Mouse (Mus musculus) hindbrain, postnatal 0 days (tissue): ENCODE results near the gene Hcst. TPM values are rescaled to one million over a fixed set of nuclear protein-coding genes. Genes with fewer than 3 reads are reported as not detected.

Experiments used
- ATAC-seq: fragments of 200-750 bp; cut with Nextera tagmentation; 2 replicates; pipeline ENCODE4 v1.8.0; 2017; ENCODE audit warnings: mild to moderate bottlenecking, moderate TSS enrichment, moderate library complexity
- DNase-seq: peaks from one replicate; pipeline ENCODE4 v3.0.0-alpha.2; 2015; ENCODE audit warnings: low spot score
- H3K27ac ChIP-seq: fragments of 300-500 bp; sonication (generic); 2 replicates; pipeline ENCODE4 v1.5.1; 2014; ENCODE audit warnings: mild to moderate bottlenecking
- H3K27me3 ChIP-seq: fragments of 300-500 bp; sonication (generic); 2 replicates; pipeline ENCODE4 v1.6.1; 2014; ENCODE audit warnings: low read length, mixed read lengths; ENCODE audit not compliant: insufficient read depth
- H3K36me3 ChIP-seq: fragments of 300-500 bp; sonication (generic); 2 replicates; pipeline ENCODE4 v1.6.1; 2014; ENCODE audit warnings: low read length, mixed read lengths; ENCODE audit not compliant: insufficient read depth
- H3K4me1 ChIP-seq: fragments of 300-500 bp; sonication (generic); 2 replicates; pipeline ENCODE4 v1.6.1; 2014; ENCODE audit warnings: antibody characterized with exemption, low read length, mixed read lengths; ENCODE audit not compliant: insufficient read depth
- H3K4me2 ChIP-seq: fragments of 300-500 bp; sonication (generic); 2 replicates; pipeline ENCODE4 v1.6.1; 2014; ENCODE audit warnings: low read depth, mild to moderate bottlenecking, low read length, moderate library complexity, mixed read lengths
- H3K4me3 ChIP-seq: fragments of 300-500 bp; sonication (generic); 2 replicates; pipeline ENCODE4 v1.5.1; 2014; ENCODE audit warnings: low read length
- H3K9ac ChIP-seq: fragments of 300-500 bp; sonication (generic); replicated peaks from 2 replicates; pipeline ENCODE4 v1.6.1; 2014; ENCODE audit warnings: mild to moderate bottlenecking, low read length, moderate library complexity, mixed read lengths
- H3K9me3 ChIP-seq: fragments of 300-500 bp; sonication (generic); 2 replicates; pipeline ENCODE4 v1.6.1; 2016; ENCODE audit warnings: low read length, mixed read lengths
- CTCF ChIP-seq: IDR thresholded peaks from 2 replicates; pipeline ENCODE4 v1.5.1; 2016; ENCODE audit warnings: antibody characterized with exemption, control low read depth, low read depth
- WGBS: fragments of 180-500 bp; shearing (Covaris S2); extraction: QIAGEN DNeasy Blood & Tissue Kit; methylation state at CpG from one replicate; pipeline ENCODE4 v1.1.7; 2014; 5-methylcytosine and 5-hydroxymethylcytosine counted together
- polyA plus RNA-seq: library from polyadenylated mRNA; unstranded; fragments of >200 nt; fragmentation: Nextera tagmentation; extraction: Ambion mirVana; gene quantifications from 2 replicates; pipeline ENCODE4 v1.2.1, GENCODE M21; 2015
- total RNA-seq: library from RNA; depleted of rRNA; stranded (reverse); fragments of >200 nt; gene quantifications from 2 replicates; pipeline ENCODE4 v1.2.3, GENCODE M21; 2014

Gene Hcst
- total and polyA plus RNA-seq, 2 experiments from 2014 or later = 1.0 TPM; not detected in 1

DNA sequence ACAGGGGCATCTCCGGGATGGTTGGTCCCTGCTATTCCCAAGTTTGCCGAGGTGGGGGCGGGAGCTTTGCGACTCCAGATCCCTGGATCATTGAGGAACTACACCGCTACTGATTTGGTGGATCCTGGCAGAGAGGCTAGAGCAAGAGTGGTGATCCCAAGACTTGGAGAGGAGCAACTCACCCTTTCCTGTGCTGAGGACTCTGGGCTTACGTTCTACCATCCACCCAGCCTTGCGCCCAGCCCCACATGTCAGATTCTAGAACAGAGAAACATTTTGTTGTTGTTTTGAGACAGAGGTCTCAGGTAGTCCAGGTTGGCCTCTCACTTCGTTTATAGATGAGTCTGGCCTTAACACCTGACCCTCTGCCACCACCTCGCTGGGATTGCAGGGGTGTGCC, 2.9 kb upstream of the Hcst start:
- 12% methylated on average over 9 of the region's 9 CpGs for WGBS
- no peaks in the 10 kb centered on the region for H3K9me3 ChIP-seq
- H3K9ac ChIP-seq = peak overlapping the region; percentile 57
- H3K4me1 ChIP-seq = peaks cover 5% of the 10 kb centered on the region; the same call in 1 of the 2 replicates
- H3K36me3 ChIP-seq = no peaks in the 10 kb centered on the region; the same call in 1 of the 2 replicates
- DNase-seq (no peak), ATAC-seq (no peak; the same call in 1 of the 2 replicates)
- H3K27ac ChIP-seq = peak overlapping the region; percentile 36; the same call in 1 of the 2 replicates
- H3K4me3 ChIP-seq = peak overlapping the region; percentile 46
- no peaks in the 10 kb centered on the region for H3K27me3 ChIP-seq
- TF ChIP-seq CTCF = no peak
- peak overlapping the region; percentile 78 for H3K4me2 ChIP-seq

DNA sequence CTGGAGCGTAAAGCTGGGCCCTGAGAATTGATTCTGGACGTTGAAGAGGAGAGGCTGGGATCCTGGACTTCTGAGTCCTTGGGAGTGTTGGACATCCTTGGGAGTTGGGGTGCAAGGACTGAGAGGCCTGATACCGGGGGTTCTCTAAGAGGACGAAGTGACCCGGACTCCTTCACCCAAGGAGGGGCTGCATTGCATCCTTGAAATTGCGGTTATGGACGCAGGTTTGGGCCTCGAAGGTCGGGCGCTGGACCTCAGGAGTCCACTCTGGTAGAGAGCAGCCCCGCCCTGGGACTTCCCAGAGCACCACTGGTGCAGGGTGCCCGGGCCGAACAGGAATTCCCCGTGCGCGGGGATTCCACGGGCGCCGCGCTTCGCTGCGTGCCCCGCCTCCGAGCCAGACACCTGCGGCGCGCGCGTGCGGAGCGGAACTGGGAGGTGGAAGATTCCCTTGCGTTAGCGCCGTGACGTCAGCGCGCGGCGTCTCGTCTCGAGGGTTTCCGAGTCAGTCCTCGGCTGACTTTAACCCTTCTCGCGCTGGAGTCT, 2.3 kb upstream of the Hcst start:
- no peaks in the 10 kb centered on the region for H3K27me3 ChIP-seq
- WGBS = under 1% methylated on average over 45 of the region's 45 CpGs

DNA sequence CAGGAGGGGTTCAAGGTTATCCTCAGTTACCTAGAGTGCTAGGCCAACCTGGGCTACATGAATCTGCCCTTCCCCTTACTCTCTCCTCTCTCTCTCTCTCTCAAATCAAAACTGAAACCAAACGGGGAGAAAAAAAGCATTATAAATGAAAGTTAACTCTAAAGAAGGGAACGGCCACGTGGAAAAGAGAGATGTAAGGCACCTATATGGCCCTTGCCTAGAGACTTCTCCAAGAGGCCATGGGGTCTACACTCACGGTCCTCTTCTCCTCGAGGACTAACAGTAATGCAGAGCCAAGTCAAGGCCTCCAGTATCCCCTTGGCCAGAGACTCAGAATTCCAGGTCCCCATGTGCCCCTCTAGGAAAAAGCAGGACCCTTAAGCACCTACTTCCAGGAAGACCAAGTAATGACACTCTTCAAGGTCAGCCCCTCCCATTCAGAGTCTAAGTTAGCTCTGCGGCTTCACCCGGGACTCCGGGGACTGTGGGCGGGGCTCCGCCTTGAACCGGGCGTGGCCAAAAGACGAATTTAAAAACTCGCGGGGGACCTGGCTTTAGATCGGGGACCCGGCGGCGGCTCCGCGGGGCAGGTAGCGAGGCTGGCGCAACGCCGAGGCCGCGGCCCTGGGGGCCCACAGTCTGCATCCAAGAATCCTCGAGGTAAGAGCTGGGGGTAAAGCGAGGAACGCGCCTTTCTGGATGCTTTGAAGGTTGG, 1.7 kb upstream of the Hcst start, which contains the start of gene Nfkbid:
Nfkbid (plus strand) TSS at position 558 of the 715 bp plus-strand sequence.
- 10% methylated on average over 31 of the region's 31 CpGs for WGBS
- no peak for TF ChIP-seq CTCF
- no peaks in the 10 kb centered on the region for H3K9me3 ChIP-seq
- H3K4me2 ChIP-seq = peak within 1 kb of the TSS; percentile 78
- H3K4me3 ChIP-seq = peak within 1 kb of the TSS; percentile 46
- H3K36me3 ChIP-seq = no peaks in the 10 kb centered on the region; the same call in 1 of the 2 replicates
- ATAC-seq = no peak
- H3K9ac ChIP-seq = peak within 1 kb of the TSS; percentile 57
- peak; percentile 47 for DNase-seq
- H3K27me3 ChIP-seq = no peaks in the 10 kb centered on the region
- H3K27ac ChIP-seq = peak within 1 kb of the TSS; percentile 54; the same call in 1 of the 2 replicates
- peaks cover 5% of the 10 kb centered on the region; the same call in 1 of the 2 replicates for H3K4me1 ChIP-seq

More for the DNA sequence above, 2.3 kb upstream of the Hcst start:
- ATAC-seq (peak; percentile 89), DNase-seq (peak; percentile 96)
- TF ChIP-seq CTCF = no peak
- Histone ChIP-seq H3K9ac (peak overlapping the region; percentile 57), H3K4me1 (peaks cover 5% of the 10 kb centered on the region; the same call in 1 of the 2 replicates), H3K9me3 (no peaks in the 10 kb centered on the region), H3K4me2 (peak overlapping the region; percentile 78), H3K4me3 (peak overlapping the region; percentile 46), H3K36me3 (no peaks in the 10 kb centered on the region; the same call in 1 of the 2 replicates), H3K27ac (peak overlapping the region; percentile 54; the same call in 1 of the 2 replicates)

DNA sequence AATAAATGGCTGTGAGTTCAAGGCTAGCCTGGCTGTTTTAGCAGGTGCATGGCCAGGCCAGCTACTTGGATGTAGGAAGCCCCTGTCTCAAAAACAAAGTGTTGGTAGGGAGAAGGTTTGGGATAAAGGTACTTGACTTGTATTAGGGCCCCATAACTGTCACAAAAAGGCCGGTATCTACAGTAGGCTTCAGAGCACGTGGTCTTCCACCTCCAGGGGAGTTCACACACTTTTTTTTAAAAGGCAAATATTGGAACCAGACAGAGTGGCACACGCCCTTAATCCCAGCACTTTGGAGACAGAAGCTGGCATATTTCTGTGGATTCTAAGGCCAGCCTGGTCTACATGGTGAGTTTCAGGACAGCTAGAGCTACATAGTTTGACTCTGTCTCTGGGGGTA, 1.0 kb upstream of the Hcst start:
- 88% methylated on average over 3 of the region's 3 CpGs for WGBS
- ATAC-seq (no peak), DNase-seq (no peak)
- H3K36me3 ChIP-seq = no peaks in the 10 kb centered on the region; the same call in 1 of the 2 replicates
- H3K27ac ChIP-seq = no peak overlapping the region
- no peak overlapping the region for H3K4me3 ChIP-seq
- H3K9me3 ChIP-seq = no peaks in the 10 kb centered on the region
- TF ChIP-seq CTCF = no peak
- no peaks in the 10 kb centered on the region for H3K27me3 ChIP-seq
- no peak overlapping the region for H3K9ac ChIP-seq
- no peak overlapping the region for H3K4me2 ChIP-seq
- peaks cover 5% of the 10 kb centered on the region; the same call in 1 of the 2 replicates for H3K4me1 ChIP-seq

DNA sequence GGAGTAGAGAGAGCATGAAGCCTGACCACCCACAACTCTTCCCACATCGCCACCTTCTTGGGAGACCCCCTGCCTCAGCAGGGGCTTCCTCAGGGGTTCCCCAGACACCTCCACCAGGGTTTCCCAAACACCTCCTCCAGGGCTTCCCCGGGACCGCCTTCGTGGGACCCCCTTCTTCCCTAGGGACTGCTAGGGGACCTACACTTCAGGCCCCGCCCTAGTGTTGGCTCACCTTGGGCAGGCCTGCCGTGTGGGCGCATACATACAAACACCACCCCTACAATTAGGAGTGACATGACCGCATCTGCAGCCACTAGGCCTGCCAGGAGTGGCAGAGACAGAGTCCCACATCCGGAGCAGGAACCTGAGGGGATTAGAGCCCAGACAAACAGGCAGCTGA, 1.8 kb downstream of the Hcst start:
- Histone ChIP-seq H3K27me3 (no peaks in the 10 kb centered on the region), H3K4me2 (no peak overlapping the region), H3K9ac (no peak overlapping the region), H3K4me1 (peaks cover 5% of the 10 kb centered on the region; the same call in 1 of the 2 replicates), H3K27ac (no peak overlapping the region), H3K36me3 (no peaks in the 10 kb centered on the region), H3K4me3 (no peak overlapping the region), H3K9me3 (no peaks in the 10 kb centered on the region)
- WGBS = 82% methylated on average over 9 of the region's 9 CpGs
- no peak for DNase-seq
- TF ChIP-seq CTCF = no peak
- ATAC-seq = no peak

DNA sequence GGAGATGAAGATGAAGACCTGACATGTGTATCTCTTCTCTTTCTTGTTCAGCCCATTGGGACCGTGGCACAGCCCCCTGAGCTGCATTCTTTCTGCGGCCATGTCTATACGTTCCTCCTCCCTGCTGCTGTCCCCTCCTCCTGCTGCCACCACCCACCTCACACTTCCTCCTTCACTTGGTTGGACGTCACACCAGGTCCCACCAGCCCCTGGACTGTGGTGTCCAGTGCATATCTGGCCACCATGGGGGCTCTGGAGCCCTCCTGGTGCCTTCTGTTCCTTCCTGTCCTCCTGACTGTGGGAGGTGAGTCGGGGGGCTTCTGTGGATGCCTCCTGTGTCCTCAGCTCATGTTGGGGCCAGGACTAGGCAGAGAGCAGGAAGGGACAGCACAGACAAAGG, 6.1 kb downstream of the Hcst start, which contains the start of gene Tyrobp:
Tyrobp (plus strand) TSS at position 165 of the 400 bp plus-strand sequence.
- H3K27me3 ChIP-seq = no peaks in the 10 kb centered on the region
- TF ChIP-seq CTCF = no peak
- ATAC-seq (no peak), DNase-seq (no peak)
- H3K27ac ChIP-seq = no peak within 1 kb of the TSS
- H3K4me1 ChIP-seq = no peaks in the 10 kb centered on the region
- H3K36me3 ChIP-seq = no peaks in the 10 kb centered on the region
- no peak within 1 kb of the TSS for H3K4me2 ChIP-seq
- H3K4me3 ChIP-seq = no peak within 1 kb of the TSS
- no peaks in the 10 kb centered on the region for H3K9me3 ChIP-seq
- WGBS = 69% methylated on average over 5 of the region's 5 CpGs
- no peak within 1 kb of the TSS for H3K9ac ChIP-seq
